Mouse (Mus musculus) myocyte (in vitro differentiated cells): ENCODE results near the gene Olfr597.

Experiments
- E2F4 ChIP-seq: IDR thresholded peaks from one replicate; pipeline ENCODE4 v1.6.1; 2011; ENCODE audit warnings: mild to moderate bottlenecking, control low read depth, moderate library complexity; ENCODE audit not compliant: insufficient read depth
- MAX ChIP-seq: IDR thresholded peaks from one replicate; pipeline ENCODE4 v1.6.1; 2011; ENCODE audit warnings: low read depth, mild to moderate bottlenecking, control low read depth
- MYOD1 ChIP-seq, 3 experiments: IDR thresholded peaks; one replicate each; pipeline ENCODE4 v1.6.1; 2011; ENCODE audit warnings: control low read depth in 2 of 3, low read depth in 2 of 3, mild to moderate bottlenecking in 2 of 3, moderate library complexity in 1 of 3; ENCODE audit not compliant: insufficient read length in 2 of 3, control insufficient read depth in 1 of 3
- POLR2A ChIP-seq: IDR thresholded peaks from one replicate; pipeline ENCODE4 v1.6.1; 2011; ENCODE audit warnings: low read depth, mild to moderate bottlenecking, control low read depth, moderate library complexity; ENCODE audit not compliant: insufficient read length
- SRF ChIP-seq: IDR thresholded peaks from one replicate; pipeline ENCODE4 v1.6.1; 2011; ENCODE audit warnings: low read depth; ENCODE audit not compliant: control insufficient read depth, insufficient read length
- TCF12 ChIP-seq: IDR thresholded peaks from one replicate; pipeline ENCODE4 v1.6.1; 2011; ENCODE audit warnings: mild to moderate bottlenecking, control low read depth; ENCODE audit not compliant: poor library complexity, insufficient read depth, severe bottlenecking
- TCF3 ChIP-seq: IDR thresholded peaks from one replicate; pipeline ENCODE4 v1.6.1; 2011; ENCODE audit warnings: low read depth, control low read depth; ENCODE audit not compliant: insufficient read length

GRCm38 (mm10) chr7:103323268-103323667, 7.2 kb downstream of the Olfr597 start, which contains the start of gene Olfr598:
- TF ChIP-seq TCF3 (no peak), POLR2A (no peak), E2F4 (no peak), SRF (no peak), MAX (no peak), MYOD1 (IDR thresholded peaks at IDR 0.05; ENCODE audit: control insufficient read depth in 1 of 3, insufficient read length in 2 of 3, low read depth in 2 of 3) (no peak), TCF12 (no peak)
